Mouse (Mus musculus) cerebellum, adult 9-10 months (tissue): ENCODE data around the gene Esrrg.

Experiments
- DNase-seq: peaks from one replicate; pipeline ENCODE4 v3.0.0; 2022

Esrrg gene

DNA sequence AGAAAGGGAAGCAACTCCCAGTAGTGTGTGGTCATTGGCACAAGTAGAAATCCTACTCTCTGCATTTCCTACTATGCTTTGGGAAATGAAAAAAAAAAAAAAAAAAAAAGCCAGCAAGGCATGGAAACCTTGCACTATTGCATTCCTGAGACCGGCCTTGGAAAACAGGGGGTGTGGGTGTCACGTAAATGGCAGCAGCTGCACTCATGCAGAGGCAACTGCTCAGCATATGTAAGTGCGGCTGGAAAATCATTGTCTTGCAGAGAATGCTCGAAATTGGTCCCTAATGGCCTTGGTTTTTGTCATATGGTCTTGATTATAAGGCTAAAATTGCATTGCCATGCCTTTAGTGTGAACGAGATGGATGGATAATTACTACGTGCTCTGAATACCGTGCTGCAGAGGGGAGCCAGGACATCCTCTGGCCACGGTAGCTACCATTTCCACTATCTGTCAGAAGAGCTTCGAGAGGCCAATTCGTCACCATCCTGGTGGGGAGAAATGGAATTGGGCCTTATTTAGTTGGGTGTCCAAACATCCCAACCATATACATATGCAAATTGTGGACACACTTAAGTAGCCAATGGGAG is 171.1 kb downstream of the Esrrg start:
- DNase-seq, result no peak

DNA sequence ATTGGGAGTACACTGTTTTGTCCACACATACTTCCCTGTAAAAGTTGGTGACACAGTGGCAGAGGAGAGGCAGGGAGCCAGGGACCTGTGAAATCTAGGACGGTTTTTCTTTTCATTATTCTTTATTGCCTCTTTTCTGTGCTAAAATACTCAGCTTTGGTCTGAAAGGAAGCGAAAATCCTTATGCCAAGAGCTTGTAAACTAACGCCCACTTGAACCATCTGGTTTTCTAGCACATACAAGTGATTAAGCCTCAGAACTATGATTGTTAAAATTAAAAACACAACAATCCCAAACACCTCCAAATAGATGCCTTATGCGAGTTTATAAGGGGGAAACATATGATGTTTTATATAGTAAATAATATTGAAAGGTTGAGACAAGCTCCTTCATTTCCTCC is 176.6 kb downstream of the Esrrg start:
- no peak for DNase-seq

DNA sequence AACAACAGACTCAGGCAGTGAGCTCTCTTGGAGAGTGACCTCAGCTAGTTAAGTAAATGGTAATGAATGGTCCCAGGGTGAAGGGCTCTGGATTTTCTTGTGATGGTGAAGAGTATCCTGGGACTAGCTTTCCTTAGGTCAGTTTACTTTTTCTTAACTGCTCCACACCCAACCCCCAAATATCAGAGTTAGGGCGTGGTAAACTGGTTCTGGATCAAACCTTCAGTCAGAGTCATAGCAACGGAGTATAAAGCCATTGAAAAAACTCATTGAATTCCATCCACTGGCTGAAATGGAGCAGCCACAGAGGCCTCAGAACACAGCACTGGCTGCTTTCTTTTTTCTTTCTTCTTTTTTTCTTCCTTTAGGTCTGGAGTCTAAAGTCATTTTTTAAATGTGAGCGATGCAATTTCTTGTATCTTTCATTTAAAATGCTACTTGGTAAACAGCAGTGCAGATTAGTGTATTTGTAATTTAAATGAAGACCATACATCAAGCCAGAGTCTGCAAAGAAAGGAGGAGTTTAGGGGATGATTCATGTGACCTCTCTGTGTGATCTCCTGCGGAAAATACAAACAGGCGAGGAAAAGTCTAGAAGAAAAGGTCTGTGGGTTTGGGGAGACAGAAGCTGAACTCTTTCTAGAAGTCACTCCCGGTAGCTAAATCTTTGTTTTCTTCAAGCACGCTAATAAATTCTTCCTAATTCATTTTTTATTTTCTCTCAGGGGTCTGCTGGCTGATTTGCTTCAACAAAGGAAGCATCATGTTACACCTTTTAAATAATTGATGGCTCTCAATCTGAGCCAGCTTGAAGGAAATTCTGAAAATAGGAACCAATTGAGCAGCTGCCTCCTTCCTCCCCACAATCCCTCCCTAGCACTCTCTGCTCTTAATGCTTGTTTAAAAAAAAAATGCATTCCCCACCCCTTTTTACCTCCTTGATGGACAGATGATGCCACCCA is 178.7 kb downstream of the Esrrg start:
- DNase-seq, result no peak

DNA sequence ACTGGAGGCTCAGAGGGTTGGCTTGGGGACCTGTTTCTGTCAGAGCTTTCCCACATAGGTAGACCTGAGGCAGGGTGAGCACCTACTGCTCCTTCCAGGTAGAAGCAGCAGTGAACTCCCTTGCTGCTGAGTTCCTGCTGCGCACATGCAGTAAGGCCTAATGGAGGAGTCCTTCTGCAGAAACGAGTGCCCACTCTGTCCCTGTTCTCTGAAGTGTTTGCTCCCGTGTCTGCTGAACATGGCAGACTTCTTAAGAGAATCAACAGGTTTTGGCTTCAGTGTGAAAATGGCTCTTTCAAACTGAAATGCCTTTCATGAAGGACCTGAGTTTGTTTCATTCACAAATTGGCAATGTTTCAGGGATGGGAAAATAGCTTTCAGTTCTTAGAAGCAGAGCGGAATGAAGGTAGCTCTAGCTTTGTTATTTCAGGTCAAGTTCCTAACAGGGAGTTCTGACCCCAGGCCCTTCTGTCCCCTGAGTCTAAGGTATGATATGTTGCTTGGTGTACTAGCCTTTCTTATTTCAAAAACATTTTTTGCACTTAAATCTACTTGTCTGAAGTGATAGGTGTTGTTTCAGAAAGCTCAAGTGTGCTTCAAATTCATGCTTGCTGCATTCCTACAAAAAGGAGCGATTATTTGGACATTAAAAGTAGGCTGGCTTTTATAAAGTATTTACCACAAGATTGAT is 185.8 kb downstream of the Esrrg start:
- no peak for DNase-seq

DNA sequence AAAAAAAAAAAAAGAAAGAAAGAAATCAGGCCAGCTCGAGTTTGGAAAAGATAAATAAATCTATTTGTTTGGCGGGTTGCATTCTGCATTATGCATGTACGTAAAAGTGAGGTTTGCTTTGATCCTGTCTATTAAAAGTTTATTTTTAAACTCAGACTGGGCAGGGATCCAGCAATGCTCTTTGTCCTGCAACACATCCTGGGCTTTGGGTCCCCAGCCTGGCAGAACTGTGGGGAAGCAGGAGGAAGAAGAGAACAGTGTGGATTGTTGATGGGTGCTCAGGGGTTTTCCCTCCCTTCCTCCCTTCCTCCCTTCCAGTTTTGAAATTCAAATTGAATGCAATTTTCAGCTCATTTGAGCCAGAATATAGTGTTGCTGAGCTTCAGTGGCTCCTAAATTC is 187.0 kb downstream of the Esrrg start:
- DNase-seq, result no peak

DNA sequence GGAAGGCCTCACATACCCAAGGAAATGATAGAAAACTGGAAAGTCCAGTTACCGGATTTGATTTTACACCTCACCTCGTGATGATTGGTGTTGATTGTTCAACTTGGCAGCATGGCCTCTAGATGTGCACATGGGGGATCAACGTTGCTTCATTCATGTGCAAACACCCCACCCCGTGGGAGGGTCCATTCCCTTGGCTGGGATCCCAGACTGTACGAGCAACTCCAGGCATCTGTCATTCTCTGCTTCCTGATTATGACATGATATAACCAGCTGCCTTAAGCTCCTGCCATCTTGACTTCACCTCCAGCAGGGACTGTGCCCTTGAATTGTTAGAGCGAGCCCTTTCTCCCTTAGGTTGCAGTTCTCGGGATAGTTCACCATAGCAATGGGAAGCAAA is 190.7 kb downstream of the Esrrg start:
- no peak for DNase-seq

DNA sequence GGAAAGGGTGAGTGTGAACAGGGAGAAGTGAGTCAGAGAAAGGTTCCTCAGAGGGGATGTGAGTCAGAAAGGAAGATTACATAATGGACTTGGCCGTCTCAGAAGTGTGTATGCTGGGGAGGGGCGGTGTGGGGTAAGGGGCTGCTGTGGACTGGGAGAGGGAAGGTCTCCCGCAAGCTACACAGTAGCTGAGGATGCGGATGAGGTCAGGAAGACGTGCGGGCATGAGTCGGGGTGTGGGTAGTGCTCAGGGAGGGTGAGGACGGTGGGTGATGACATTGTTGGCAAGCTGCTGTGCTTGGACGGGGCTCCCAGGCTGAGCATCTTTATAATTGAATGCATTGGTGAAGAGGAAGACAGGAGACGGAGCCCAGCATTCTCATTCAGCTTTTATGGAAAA is 192.2 kb downstream of the Esrrg start:
- no peak for DNase-seq

DNA sequence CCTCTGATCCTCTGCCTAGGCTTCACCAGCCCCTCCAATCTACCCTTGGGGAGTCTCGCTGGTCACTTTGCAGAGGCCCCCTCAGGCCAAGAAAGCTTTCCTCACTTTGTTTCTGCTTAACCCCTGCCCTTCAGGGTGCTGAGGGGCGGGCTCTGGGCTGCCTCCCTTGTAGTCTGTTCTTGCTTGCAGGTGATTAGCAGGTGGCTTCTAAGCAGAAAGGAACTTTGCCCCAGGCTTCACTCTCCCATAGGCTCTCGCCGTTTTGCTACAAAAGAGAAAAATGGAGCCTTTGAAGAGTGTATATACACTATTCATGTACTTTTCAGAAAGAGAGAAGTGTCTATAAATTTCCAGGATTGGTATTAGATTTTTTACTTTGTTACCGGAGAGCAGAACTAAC is 195.0 kb downstream of the Esrrg start:
- DNase-seq, result no peak

DNA sequence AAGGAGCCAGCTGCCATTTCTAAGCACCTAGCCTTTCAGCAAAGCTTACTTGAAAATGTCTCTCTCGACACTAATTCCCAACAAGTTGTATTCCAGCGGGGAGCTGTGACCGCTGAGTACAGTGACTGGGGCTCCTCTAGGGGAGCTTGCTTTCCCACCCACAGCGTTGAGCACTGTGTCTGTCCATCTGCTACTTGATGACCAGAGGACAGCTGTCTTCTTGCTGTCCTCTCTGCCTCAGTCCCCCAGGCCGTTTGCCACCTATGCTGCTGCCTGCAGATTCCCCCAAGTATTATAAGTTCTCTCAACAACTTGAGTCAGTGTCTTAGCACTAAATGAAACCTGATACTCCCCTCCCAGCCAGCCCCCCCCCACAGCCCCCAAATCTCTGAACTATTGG is 195.4 kb downstream of the Esrrg start:
- no peak for DNase-seq

DNA sequence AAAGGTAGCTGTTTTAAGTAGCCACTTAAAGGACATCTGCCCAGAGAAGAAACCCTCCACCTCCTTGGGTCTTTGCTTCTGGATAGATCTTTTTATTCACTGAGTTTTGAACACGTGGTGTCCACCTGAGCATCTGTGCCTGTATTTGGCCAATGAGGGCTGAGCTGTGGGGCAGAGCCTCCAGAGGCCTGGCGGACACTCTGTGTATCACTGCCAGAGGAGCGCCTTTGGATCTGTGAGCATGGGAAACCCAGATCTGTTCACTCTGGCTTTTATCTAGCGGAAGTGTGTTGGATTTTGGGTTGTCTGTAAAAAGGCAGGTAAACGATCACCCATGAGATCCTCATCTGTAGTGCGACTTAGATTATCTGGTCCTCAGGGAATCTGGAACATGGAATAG is 196.4 kb downstream of the Esrrg start:
- no peak for DNase-seq

DNA sequence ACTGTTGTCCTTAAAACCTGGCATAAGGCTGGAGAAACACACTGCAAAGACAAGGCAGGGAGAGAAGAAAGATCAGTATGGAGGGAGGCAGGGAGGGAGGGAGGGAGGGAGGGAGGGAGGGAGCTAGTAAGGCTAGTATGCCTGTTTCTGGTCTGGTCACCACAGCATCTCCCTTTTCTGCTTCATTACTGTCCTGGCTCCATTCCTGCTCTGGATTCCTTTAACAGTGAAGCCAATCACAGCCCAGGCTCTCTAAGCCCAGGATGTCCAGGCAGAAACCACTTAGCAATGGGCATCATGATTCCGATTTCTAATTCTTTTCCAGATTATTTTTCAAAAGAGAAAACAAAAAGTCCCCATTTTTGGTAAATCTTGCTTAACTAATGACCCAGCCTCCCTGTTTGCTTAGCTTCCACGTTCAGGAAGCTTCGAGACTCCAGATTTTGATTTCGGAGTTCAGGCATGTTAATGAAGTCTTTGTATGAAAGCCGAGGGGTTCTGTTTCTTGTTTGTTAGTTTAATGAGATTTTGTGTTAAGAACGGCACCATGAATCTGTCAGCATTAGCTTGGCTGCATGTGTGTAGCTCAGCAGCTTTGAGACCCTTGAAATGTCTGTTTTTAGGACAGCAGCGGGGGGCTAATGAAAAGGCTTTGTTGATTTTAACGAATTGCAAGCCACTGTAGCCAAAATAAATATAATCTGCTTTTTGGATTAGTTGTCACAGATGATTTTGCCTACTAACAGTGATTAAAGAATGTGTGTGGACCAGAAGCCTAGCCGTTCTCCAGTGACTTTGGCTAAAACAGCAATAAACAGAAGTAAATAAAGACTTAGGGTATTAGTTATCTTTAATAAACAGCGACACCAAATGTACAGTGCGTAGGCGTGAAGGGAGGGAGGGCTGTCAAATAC is 199.1 kb downstream of the Esrrg start:
- no peak for DNase-seq

DNA sequence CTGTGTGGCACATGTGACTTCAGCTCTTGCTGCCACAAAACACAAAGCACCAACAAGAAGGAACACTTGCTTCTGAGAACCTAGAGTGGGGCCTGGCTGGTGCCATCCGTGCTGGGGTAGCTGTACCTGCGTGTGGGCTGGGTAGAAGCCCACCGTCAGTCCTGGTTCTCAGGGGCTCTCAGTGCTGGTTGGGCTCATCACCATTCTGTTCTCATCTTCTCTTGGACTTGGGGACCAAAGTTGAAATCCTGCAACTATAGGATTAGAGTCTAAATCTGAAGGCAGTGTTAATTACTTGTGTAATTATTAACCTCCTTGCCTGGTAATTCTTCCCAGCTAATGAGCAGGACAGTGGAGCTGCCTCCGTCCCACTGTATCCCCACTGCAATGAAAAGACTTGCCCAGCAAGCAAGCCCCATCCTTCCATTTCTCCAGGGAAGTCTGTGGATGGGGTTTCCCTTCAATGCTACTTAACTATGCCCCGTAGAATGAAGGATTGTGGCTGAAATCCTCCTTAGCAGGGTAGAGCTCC is 199.9 kb downstream of the Esrrg start:
- no peak for DNase-seq

DNA sequence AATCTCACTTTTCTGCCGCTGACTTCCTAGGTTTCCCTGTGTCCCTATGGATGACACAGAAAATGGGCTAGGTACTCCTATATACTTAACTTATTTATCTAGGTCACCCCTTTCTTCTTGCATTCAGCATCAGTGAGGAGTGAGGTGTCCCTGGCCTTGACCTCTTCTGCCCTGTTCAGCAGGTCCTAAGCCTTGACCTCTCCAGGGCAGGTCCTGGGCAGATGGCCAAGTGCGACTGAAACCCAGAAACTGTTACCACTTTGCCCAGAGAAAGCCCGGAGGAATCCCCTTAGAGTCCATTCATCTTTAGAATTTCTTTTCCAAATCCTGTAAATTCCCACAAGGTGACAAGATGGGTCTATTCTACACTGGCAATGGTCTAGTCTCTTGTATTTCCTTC is 201.0 kb downstream of the Esrrg start:
- DNase-seq, result no peak

DNA sequence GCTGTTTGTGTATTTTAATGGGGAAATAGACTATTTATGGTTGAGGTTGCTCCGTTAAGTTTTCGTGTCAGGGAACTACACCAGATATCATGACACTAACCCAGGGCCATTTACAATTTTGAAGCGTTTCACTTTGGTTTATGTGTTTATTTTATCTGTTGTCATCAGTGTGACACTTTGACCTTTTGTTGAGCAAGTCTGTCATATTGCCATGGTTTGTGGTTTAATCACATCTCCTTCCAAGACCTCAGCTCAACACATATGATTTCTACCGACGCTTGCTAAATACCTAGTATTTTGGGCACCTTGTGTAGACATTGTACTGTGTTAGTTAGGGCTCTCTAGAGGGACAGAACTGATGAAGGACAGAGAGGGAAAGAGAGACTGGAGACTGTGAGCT is 210.8 kb downstream of the Esrrg start:
- no peak for DNase-seq

DNA sequence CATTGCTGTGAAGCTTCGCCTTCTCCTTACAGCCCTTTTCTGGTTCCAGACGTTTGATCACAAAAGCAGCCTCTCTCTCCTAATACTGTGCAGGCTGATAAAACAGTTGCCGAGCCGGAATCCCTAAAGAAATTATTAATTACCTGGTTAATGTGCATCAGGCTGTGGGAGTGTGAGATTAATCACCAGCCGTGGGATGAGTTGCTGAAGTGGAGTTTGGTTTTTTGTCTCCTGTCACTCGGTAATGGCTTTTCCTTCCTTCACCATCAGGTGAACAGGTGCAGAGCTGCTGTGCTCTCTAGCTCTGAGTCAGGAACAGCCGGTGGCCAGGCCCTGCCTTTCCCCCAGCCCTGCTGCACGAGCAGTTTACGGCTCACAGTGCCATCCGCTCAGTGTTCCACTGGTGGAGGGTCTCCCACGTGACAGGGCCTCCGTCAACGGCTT is 212.8 kb downstream of the Esrrg start:
- DNase-seq, result no peak

DNA sequence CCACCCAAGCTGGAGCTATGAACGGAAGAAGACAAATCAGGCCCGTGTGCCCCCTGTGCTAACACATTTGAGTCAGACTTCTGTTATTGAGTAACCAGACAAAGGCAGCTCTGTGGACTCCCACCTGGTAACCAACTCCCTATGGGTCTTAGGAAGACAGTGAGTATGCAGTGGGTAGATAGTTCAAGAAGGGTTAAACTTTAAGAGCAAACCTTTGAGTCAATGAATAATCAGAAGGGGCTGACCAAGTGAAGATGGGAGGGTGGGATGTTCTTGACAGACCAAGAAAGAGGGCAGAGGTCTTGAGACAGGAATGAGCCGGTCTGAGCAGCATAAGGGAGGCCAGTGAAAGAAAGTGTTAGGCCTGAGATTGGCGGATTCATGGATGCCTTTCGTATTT is 214.8 kb downstream of the Esrrg start:
- no peak for DNase-seq

DNA sequence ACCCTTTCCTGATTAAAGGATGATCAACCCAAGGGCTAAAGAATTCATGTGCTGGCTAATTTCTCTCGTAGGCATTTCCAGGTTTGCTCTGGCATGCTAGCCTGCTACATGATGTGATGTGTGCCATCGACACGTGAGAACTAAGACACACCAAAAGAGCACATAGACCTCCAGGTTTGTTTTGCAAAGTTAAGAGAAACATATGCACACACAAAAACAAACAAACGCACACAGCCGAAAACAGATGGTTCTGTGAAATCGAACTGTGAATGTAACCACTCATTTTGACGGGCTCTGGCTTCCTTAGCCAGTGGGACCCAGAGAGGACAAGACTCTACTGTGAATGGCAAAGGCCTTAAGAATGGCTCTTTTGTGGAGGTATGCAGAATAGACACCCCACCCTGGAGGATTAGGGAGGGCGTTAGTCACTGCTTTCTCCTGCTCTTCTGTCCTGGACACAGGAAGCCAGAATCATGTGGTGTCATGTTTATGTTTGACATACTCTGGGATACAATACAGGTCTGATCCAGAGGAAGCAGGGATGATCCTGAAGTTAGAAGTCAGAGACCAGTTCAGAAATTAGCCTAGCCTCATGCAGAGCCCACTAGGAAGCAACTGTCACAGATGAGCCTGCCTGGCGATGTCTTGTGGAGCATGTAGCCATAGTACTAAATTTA is 217.0 kb downstream of the Esrrg start:
- DNase-seq, result no peak

DNA sequence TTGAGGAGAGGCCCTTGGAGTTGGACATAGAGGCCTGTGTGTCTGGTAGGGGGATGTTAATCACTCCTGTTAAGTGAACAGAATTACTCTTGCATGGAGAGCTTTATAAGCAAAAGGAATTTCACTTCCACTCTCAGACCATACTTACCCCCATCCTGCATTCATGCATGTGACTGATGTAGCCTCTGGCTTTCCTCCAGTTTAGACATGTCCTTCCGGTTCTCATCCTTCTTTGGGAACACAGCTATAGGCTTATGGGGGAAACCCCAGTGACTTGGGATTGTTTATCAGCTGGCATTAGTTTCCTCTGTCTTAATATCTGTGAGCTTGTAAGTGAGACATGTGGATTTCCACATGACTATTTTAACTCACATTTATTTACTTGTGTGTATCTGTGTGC is 217.5 kb downstream of the Esrrg start:
- no peak for DNase-seq

DNA sequence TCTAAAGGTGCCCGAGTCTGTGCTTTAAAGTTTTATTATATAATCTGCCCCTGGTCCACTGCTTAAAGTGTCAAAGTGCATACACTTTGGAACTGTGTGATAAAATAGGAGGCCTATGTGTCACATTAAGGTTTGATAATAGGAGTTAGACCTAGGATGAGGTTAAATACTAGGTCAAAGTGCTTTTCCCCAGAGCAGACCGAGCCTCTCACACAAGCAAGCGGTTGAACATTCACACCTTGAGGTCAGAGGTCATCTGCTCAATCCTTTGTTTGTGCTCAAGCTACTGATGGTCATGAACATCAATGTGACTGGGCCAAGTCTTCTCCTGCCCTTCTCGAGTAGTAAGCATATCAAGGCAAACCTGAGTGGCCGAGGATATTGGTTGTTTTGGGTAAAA is 218.3 kb downstream of the Esrrg start:
- no peak for DNase-seq

DNA sequence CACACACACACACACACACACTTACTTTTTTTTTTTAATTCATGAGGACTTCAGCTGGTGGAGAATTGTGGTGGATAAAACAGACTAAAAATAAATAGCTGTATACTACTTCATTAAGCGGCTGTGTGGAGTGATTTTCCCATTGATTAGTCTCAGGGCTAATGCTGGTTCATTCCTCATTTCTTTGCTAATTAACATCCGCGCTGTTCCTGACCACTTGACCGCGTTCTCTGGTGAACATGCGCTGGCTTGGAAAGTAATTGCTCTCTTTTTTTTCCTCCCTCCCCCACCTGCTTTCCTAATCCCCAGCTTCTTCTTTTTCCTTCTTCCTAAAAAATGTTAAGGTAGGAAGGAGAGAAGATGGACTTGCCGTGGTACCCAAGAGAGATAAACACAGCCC is 222.3 kb downstream of the Esrrg start:
- DNase-seq, result no peak

DNA sequence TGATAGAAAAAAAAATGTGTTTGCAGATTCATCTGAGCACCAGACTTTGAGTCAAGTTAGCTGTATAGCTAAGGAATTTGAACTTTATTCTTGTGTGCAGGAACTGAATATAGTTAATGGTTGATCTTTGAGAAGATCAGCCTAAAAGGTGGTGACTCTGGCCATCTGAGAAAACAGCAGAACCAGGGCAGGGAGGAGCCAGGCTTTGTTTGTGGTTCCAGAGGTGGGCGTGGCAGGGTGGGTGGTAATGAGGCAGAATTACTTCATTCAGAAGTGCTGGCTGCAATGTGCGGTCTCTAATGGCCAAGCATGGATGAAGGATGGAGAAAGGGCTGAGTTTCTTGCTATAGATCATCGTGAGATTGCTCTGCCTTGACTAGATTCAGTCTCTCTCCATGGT is 224.3 kb downstream of the Esrrg start:
- DNase-seq, result no peak

DNA sequence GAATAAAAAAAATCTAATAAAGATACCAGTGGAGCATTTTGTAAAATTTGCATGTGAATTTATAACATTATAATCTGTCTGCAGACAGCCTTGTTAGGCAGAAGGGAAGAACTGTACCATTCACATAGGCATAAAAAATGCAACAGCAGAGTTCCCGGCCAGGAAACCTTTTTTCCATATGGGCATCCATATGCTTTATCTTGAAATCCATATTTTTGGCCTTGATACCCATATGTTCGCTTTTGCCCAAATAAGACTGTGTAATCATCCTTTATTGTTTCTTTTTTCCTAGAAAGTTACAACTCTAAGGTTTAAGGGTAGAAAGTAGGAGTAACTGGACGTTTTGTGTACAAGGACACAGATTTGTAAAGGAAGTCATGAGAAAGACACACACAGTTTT is 226.0 kb downstream of the Esrrg start:
- no peak for DNase-seq
